Mouse (Mus musculus): ENCODE results near the gene Txnrd1. TPM values are rescaled to one million over a fixed set of nuclear protein-coding genes. Genes with fewer than 3 reads are reported as not detected.

Gene Txnrd1
- total and polyA plus RNA-seq, 2 experiments from 2014 or later = 30.4 to 35.0 TPM

DNA sequence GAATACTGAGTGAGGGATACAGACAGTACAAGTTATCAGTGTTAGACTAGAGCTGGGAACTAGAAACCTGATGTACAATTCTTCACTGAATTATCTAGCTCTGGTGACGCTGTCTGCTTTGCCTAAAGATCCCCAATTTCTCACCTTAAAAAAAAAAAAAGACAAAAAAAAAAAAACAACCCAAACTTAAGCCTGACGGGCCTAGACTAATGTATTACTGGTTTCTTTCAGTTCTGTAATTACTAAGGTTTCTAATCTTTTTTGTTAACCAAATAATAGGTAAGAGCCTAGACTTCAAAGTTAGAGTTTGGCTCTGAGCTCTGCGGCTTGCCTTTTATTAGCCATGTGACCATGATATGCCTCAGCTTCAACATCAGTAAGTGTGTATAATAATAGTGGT, 2.1 kb downstream of the Txnrd1 start:
- H3K27me3 ChIP-seq (ENCODE audit: control insufficient read depth, insufficient read depth, low read length) = no peaks in the 10 kb centered on the region
- DNase-seq (ENCODE audit: low spot score) (no peak), ATAC-seq (ENCODE audit: insufficient read depth, low read depth) (no peak)
- no peak for TF ChIP-seq CTCF (IDR thresholded peaks at IDR 0.05; ENCODE audit: low read depth)
- TF ChIP-seq EP300 (IDR thresholded peaks at IDR 0.05; ENCODE audit: low read depth) = no peak
- H3K27ac ChIP-seq (ENCODE audit: low read depth) = no peak overlapping the region
- H3K4me2 ChIP-seq (ENCODE audit: low read depth, low read length) = no peak overlapping the region
- H3K36me3 ChIP-seq (replicated peaks; ENCODE audit: control insufficient read depth, insufficient read depth, low read length) = no peaks in the 10 kb centered on the region
- H3K9ac ChIP-seq (replicated peaks; ENCODE audit: low read depth, low read length) = no peak overlapping the region
- H3K9me3 ChIP-seq (replicated peaks; ENCODE audit: control insufficient read depth, low read length) = no peaks in the 10 kb centered on the region
- H3K4me1 ChIP-seq (ENCODE audit: control insufficient read depth, insufficient read depth) = no peaks in the 10 kb centered on the region
- H3K4me3 ChIP-seq (ENCODE audit: low read depth, low read length) = no peak overlapping the region
- WGBS = 83% methylated on average over 3 of the region's 3 CpGs

DNA sequence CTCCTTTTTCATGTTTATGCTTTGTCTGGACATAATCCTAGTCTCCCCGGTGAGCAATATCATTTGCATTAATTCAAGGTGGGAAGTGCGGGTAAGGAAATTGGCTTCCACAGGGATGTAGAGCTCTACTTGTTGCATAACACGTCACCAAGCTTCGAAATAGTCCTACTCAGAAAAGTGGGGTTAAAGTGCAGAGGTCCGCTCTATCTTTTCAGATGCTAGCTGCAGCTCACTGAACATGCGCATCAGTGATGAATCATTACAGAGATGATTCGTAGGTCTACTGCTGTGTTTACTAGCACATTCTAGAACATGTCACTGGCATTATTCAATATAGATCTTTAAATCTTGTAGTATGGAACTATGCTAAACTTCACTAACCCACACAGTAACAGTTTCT, 4.6 kb downstream of the Txnrd1 start:
- Histone ChIP-seq H3K9ac (replicated peaks; ENCODE audit: low read depth, low read length) (no peak overlapping the region), H3K27ac (ENCODE audit: low read depth) (no peak overlapping the region), H3K27me3 (ENCODE audit: control insufficient read depth, insufficient read depth, low read length) (no peaks in the 10 kb centered on the region), H3K4me1 (ENCODE audit: control insufficient read depth, insufficient read depth) (no peaks in the 10 kb centered on the region), H3K9me3 (replicated peaks; ENCODE audit: control insufficient read depth, low read length) (no peaks in the 10 kb centered on the region), H3K4me2 (ENCODE audit: low read depth, low read length) (no peak overlapping the region), H3K4me3 (ENCODE audit: low read depth, low read length) (no peak overlapping the region), H3K36me3 (replicated peaks; ENCODE audit: control insufficient read depth, insufficient read depth, low read length) (no peaks in the 10 kb centered on the region)
- ATAC-seq (ENCODE audit: insufficient read depth, low read depth) = no peak
- TF ChIP-seq EP300 (IDR thresholded peaks at IDR 0.05; ENCODE audit: low read depth) (no peak), CTCF (IDR thresholded peaks at IDR 0.05; ENCODE audit: low read depth) (no peak)
- no peak for DNase-seq (ENCODE audit: low spot score)
- WGBS = 84% methylated on average over 7 of the region's 7 CpGs

DNA sequence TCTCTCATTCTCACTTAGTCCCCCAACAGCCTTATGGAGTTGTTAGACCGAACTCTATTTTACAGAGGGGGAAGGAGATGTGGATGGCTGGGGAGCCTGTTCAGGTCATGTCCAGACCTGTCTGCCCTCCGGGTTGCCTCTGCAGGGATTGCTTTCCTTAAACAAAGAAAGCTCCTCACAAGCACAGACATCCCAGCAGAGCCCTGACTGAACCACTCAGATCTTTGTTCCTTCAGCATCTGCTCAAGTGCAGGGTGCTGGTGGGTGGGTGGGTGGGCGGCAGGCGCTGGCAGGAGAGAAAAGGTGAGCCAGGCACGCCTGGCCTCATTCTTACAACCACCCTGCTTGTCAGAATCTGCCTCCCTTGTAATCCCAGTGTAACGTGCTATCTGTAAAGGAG, 10.3 kb downstream of the Txnrd1 start:
- H3K27me3 ChIP-seq (ENCODE audit: control insufficient read depth, insufficient read depth, low read length) = no peaks in the 10 kb centered on the region
- no peak overlapping the region for H3K9ac ChIP-seq (replicated peaks; ENCODE audit: low read depth, low read length)
- DNase-seq (ENCODE audit: low spot score) = no peak
- H3K4me3 ChIP-seq (ENCODE audit: low read depth, low read length) = no peak overlapping the region
- H3K36me3 ChIP-seq (replicated peaks; ENCODE audit: control insufficient read depth, insufficient read depth, low read length) = no peaks in the 10 kb centered on the region
- no peak for ATAC-seq (ENCODE audit: insufficient read depth, low read depth)
- H3K4me1 ChIP-seq (ENCODE audit: control insufficient read depth, insufficient read depth) = no peaks in the 10 kb centered on the region
- TF ChIP-seq CTCF (IDR thresholded peaks at IDR 0.05; ENCODE audit: low read depth) (no peak), EP300 (IDR thresholded peaks at IDR 0.05; ENCODE audit: low read depth) (no peak)
- H3K27ac ChIP-seq (ENCODE audit: low read depth) = no peak overlapping the region
- no peaks in the 10 kb centered on the region for H3K9me3 ChIP-seq (replicated peaks; ENCODE audit: control insufficient read depth, low read length)
- no peak overlapping the region for H3K4me2 ChIP-seq (ENCODE audit: low read depth, low read length)
- WGBS = 64% methylated on average over 6 of the region's 6 CpGs

DNA sequence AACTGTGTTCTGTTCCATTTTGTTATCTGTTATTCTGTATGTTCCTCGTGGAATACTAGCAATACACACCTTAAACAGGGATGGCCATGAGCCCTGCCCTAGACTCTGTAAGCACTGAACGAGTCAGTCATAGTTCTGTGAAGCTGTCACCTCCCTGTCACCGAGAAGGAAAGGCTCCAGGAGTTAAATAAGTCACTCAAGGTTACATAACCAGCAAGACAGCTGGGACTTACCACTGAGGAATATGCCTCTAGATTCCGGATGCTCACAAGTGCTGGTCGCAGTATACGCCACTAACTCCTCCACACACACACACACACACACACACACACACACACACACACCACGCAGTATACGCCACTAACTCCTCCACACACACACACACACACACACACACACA, 11.0 kb downstream of the Txnrd1 start:
- ATAC-seq (ENCODE audit: insufficient read depth, low read depth) = no peak
- no peak for DNase-seq (ENCODE audit: low spot score)
- H3K4me1 ChIP-seq (ENCODE audit: control insufficient read depth, insufficient read depth) = no peaks in the 10 kb centered on the region
- no peak overlapping the region for H3K4me2 ChIP-seq (ENCODE audit: low read depth, low read length)
- H3K9me3 ChIP-seq (replicated peaks; ENCODE audit: control insufficient read depth, low read length) = no peaks in the 10 kb centered on the region
- no peak overlapping the region for H3K27ac ChIP-seq (ENCODE audit: low read depth)
- TF ChIP-seq EP300 (IDR thresholded peaks at IDR 0.05; ENCODE audit: low read depth) (no peak), CTCF (IDR thresholded peaks at IDR 0.05; ENCODE audit: low read depth) (no peak)
- H3K9ac ChIP-seq (replicated peaks; ENCODE audit: low read depth, low read length) = no peak overlapping the region
- H3K4me3 ChIP-seq (ENCODE audit: low read depth, low read length) = no peak overlapping the region
- no peaks in the 10 kb centered on the region for H3K27me3 ChIP-seq (ENCODE audit: control insufficient read depth, insufficient read depth, low read length)
- H3K36me3 ChIP-seq (replicated peaks; ENCODE audit: control insufficient read depth, insufficient read depth, low read length) = no peaks in the 10 kb centered on the region
- 73% methylated on average over 8 of the region's 8 CpGs for WGBS

DNA sequence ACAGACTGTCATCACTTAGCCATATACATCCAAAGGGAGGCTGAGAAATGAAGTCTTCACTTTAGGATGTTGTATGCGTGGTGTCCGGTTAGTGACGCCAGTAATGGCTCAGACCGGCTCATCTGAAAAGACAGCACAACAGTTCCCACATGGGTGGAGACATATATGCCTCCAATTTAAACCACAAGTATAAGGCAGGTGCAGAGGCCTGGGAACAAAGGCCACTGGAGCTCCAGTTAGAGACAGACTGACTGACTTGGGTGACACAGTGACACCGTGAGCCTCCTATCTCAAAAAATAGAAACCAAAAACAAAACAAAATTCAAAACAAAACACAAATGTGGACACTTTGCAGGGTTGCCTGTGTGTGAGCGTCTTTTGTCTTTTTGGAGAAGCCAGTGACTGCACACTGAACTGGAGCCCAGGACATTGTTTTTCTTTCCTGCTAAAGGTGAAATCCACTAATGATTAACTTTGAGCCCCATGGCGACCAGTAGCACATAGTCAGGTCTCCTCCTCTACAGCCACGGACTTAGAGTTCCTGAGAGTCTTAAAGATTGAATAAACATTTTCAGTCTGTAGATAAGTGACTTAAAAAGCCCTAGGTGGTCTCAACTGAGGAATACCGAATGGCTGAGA, 14.2 kb downstream of the Txnrd1 start:
- TF ChIP-seq CTCF (IDR thresholded peaks at IDR 0.05; ENCODE audit: low read depth) (no peak), EP300 (IDR thresholded peaks at IDR 0.05; ENCODE audit: low read depth) (no peak)
- Histone ChIP-seq H3K4me2 (ENCODE audit: low read depth, low read length) (no peak overlapping the region), H3K27ac (ENCODE audit: low read depth) (no peak overlapping the region), H3K9me3 (replicated peaks; ENCODE audit: control insufficient read depth, low read length) (no peaks in the 10 kb centered on the region), H3K9ac (replicated peaks; ENCODE audit: low read depth, low read length) (no peak overlapping the region), H3K4me1 (ENCODE audit: control insufficient read depth, insufficient read depth) (no peaks in the 10 kb centered on the region), H3K4me3 (ENCODE audit: low read depth, low read length) (no peak overlapping the region), H3K27me3 (ENCODE audit: control insufficient read depth, insufficient read depth, low read length) (no peaks in the 10 kb centered on the region), H3K36me3 (replicated peaks; ENCODE audit: control insufficient read depth, insufficient read depth, low read length) (no peaks in the 10 kb centered on the region)
- WGBS = 74% methylated on average over 9 of the region's 9 CpGs
- DNase-seq (ENCODE audit: low spot score) (no peak), ATAC-seq (ENCODE audit: insufficient read depth, low read depth) (no peak)

DNA sequence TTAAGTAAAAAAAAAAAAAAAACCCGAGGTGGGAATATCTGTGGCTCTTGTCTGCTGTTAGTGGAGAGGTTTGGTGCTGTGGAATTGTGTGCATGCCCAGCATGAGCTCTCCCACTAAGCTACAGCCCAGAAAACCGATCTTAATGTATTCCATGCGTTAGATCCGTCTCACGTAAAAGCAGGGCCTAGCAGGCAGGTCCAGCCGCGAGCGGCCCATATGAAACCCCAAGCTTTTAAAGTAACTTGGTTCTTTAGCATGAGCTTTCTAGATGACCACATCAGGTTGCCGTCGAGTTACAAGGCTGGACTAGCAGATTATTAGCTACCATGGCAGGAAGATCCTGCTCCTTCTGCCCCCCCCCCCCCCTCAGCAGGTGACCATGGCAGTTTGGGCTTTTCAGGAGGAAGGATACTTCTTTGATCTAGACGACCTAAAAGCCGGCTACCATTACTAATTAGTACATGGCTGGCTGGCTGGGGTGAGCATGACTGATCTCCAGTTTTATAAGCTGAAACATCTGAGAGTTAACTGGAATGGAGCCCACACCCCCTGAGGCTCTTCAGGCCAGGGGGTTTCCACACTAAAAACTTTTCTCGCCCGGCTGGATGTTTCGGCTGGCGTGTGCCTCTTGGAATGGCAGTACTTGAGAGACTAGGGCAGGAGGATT, 16.1 kb downstream of the Txnrd1 start:
- 74% methylated on average over 16 of the region's 16 CpGs for whole genome bisulfite sequencing
- H3K9ac ChIP-seq (replicated peaks; ENCODE audit: low read depth, low read length) = no peak overlapping the region
- no peak for ATAC-seq (ENCODE audit: insufficient read depth, low read depth)

More for the DNA sequence above, 16.1 kb downstream of the Txnrd1 start:
- H3K36me3 ChIP-seq (replicated peaks; ENCODE audit: control insufficient read depth, insufficient read depth, low read length) = no peaks in the 10 kb centered on the region
- no peaks in the 10 kb centered on the region for H3K4me1 ChIP-seq (ENCODE audit: control insufficient read depth, insufficient read depth)
- DNase-seq (ENCODE audit: low spot score) = no peak
- no peak overlapping the region for H3K4me2 ChIP-seq (ENCODE audit: low read depth, low read length)
- H3K9me3 ChIP-seq (replicated peaks; ENCODE audit: control insufficient read depth, low read length) = no peaks in the 10 kb centered on the region
- H3K4me3 ChIP-seq (ENCODE audit: low read depth, low read length) = no peak overlapping the region
- H3K27me3 ChIP-seq (ENCODE audit: control insufficient read depth, insufficient read depth, low read length) = no peaks in the 10 kb centered on the region
- no peak for TF ChIP-seq EP300 (IDR thresholded peaks at IDR 0.05; ENCODE audit: low read depth)
- no peak overlapping the region for H3K27ac ChIP-seq (ENCODE audit: low read depth)

All from heart, postnatal 0 days (tissue).